Mouse (Mus musculus): ENCODE measurements around the gene Dnah7b. TPM values are rescaled to one million over a fixed set of nuclear protein-coding genes. Genes with fewer than 3 reads are reported as not detected.
"Not testable (repeated sequence)": the region's sequence is repeated elsewhere in the genome, so short reads cannot be mapped to it uniquely, and the experiment has no call there.

Dnah7b gene
- total and polyA plus RNA-seq, 3 experiments, result 0.42 to 0.73 (median 0.55) TPM

DNA sequence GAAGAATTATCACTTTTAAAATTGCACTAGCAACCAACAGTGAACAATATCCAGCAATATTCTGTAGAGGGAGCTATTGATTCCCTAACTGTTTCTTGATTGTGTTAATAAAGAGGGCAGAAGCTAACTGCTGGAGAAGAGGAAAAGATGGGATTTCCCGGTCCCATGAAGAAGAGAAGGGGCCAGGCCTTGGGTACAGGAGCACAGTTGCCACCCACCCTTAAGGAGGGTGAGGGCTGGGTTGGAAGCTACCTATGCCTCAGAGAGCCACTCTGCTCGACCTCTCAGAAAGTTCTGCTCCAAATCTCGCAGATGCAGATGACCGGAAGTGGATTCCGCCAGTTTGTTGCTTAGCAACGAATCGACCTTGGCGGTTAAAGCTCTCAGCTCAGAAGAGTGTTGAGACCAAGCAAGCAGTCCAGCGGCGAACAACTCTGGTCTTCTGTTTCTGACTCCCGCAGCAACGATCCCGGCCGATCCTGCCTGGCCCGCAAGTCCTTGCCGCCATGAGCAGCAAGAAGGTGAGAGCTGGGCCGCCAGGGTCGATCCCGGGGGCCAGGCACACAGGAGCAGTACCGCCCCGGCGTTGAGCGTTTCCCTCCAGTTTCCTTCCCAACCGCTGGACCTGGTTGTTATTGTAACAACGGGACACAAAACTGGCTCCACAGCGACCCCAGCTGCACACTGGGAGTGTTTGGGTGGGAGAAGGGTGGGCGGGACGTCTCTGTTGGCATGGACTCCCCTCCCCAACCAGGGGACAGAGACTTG is 553 bp downstream of the Dnah7b start:
- no peaks in the 10 kb centered on the region for H3K27me3 ChIP-seq (ENCODE audit: control insufficient read depth, insufficient read depth, low read length)
- WGBS, result under 1% methylated on average over 28 of the region's 28 CpGs
- no peaks in the 10 kb centered on the region for H3K79me2 ChIP-seq (replicated peaks; ENCODE audit: control insufficient read depth, insufficient read depth, low read length)
- peak; percentile 65 to 73 for DNase-seq
- H3K4me1 ChIP-seq (ENCODE audit: control insufficient read depth, insufficient read depth, low read length), result no peaks in the 10 kb centered on the region; the same call in 1 of the 2 replicates
- H3K36me3 ChIP-seq (ENCODE audit: control insufficient read depth, insufficient read depth, low read length), result no peaks in the 10 kb centered on the region
- TF ChIP-seq EP300 (IDR thresholded peaks at IDR 0.05; ENCODE audit: insufficient read depth, low read depth, low read length) (no peak), POLR2A (IDR thresholded peaks at IDR 0.05; ENCODE audit: insufficient read depth, low read depth, low read length) (0 out of 2 replicates have a peak, but pooled peaks have one; percentile 13), CTCF (IDR thresholded peaks at IDR 0.05) (peak; percentile 52)
- peak overlapping the region; percentile 40 for H3K27ac ChIP-seq
- H3K9ac ChIP-seq (ENCODE audit: low read depth, low read length), result peak overlapping the region; percentile 85; the same call in 1 of the 2 replicates
- intact Hi-C loops (cut with DNase I), result no loop called here
- peak overlapping the region; percentile 51 for H3K4me3 ChIP-seq

DNA sequence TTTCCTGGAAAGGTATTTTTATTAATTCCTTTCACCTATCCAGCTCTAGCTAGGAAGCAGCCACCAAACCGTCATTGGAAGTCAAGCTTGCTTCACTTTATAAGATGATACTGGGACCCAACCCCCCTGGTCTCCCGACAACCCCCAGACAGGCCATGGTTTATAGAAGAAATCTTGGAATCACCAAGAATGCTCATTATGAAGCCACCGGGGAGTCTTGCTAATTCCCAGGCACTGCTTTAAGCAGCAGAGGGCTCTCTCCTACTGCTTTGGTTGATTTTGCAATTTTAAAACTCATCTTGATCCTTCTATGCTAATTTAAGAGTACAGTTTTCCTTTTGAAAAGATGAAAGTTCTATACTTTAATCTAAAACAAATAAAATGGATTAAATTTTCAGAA is 2.7 kb downstream of the Dnah7b start:
- H3K27me3 ChIP-seq (ENCODE audit: control insufficient read depth, insufficient read depth, low read length); H3K4me1 ChIP-seq (ENCODE audit: control insufficient read depth, insufficient read depth, low read length); H3K79me2 ChIP-seq (replicated peaks; ENCODE audit: control insufficient read depth, insufficient read depth, low read length); H3K27ac ChIP-seq; H3K9ac ChIP-seq (ENCODE audit: low read depth, low read length); intact Hi-C loops (cut with DNase I); H3K36me3 ChIP-seq (ENCODE audit: control insufficient read depth, insufficient read depth, low read length); H3K4me3 ChIP-seq; DNase-seq: not testable (repeated sequence)
- WGBS, result 74% methylated on average over 3 of the region's 3 CpGs

DNA sequence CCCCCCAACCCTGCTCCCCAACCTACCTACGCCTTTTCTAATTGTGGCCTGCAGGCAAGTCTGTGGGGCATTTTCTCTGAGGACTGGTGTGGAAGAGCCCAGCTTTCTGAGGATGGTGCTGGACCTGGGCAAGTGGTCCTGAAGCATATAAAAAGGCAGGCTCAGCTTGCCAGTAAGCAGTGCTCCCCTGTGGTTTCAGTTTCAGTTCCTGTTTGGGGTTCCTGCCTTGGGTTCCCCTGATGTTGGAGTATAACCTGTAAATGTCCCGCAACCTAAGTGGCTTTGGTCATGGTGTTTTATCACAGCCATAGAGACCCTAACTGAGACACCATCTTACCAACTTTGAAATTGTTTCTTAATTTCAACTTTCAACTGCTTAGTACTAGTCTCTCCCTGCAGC is 11.8 kb downstream of the Dnah7b start:
- intact Hi-C loops (cut with DNase I), result no loop called here
- 89% methylated on average over 2 of the region's 2 CpGs for WGBS
- no peaks in the 10 kb centered on the region for H3K79me2 ChIP-seq (replicated peaks; ENCODE audit: control insufficient read depth, insufficient read depth, low read length)
- H3K27ac ChIP-seq, result no peak overlapping the region
- TF ChIP-seq CTCF (IDR thresholded peaks at IDR 0.05) (no peak), POLR2A (IDR thresholded peaks at IDR 0.05; ENCODE audit: insufficient read depth, low read depth, low read length) (no peak), EP300 (IDR thresholded peaks at IDR 0.05; ENCODE audit: insufficient read depth, low read depth, low read length) (no peak)
- H3K27me3 ChIP-seq (ENCODE audit: control insufficient read depth, insufficient read depth, low read length), result no peaks in the 10 kb centered on the region
- DNase-seq, result no peak
- no peaks in the 10 kb centered on the region for H3K4me1 ChIP-seq (ENCODE audit: control insufficient read depth, insufficient read depth, low read length)
- no peak overlapping the region for H3K4me3 ChIP-seq
- H3K36me3 ChIP-seq (ENCODE audit: control insufficient read depth, insufficient read depth, low read length), result no peaks in the 10 kb centered on the region
- no peak overlapping the region for H3K9ac ChIP-seq (ENCODE audit: low read depth, low read length)

DNA sequence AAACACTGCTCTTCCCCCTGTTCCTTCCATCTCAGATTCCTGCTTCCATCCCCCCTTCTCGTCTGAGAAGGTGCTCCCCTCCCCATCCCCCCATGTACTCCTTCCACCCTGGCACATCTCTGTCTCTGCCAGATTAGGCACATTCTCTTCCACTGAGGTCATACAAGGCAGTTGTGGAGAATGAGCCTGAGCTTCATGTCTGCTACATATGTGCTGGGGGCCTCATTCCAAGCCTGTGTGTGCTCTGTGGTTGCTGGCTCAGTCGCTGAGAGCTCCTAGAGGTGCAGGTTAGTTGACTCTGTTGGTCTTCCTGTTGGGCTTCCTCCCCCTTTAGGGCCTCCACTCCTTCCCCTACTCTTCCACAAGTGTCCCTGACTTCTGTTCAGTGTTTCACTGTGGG is 34.4 kb downstream of the Dnah7b start:
- Histone ChIP-seq H3K79me2 (replicated peaks; ENCODE audit: control insufficient read depth, insufficient read depth, low read length) (no peaks in the 10 kb centered on the region), H3K27me3 (ENCODE audit: control insufficient read depth, insufficient read depth, low read length) (no peaks in the 10 kb centered on the region), H3K9ac (ENCODE audit: low read depth, low read length) (no peak overlapping the region), H3K4me1 (ENCODE audit: control insufficient read depth, insufficient read depth, low read length) (no peaks in the 10 kb centered on the region), H3K4me3 (no peak overlapping the region), H3K27ac (no peak overlapping the region), H3K36me3 (ENCODE audit: control insufficient read depth, insufficient read depth, low read length) (no peaks in the 10 kb centered on the region)
- TF ChIP-seq POLR2A (IDR thresholded peaks at IDR 0.05; ENCODE audit: insufficient read depth, low read depth, low read length) (no peak), EP300 (IDR thresholded peaks at IDR 0.05; ENCODE audit: insufficient read depth, low read depth, low read length) (no peak), CTCF (IDR thresholded peaks at IDR 0.05) (no peak)
- no peak for DNase-seq
- WGBS, result 39% methylated on average over 2 of the region's 2 CpGs
- intact Hi-C loops (cut with DNase I), result no loop called here

DNA sequence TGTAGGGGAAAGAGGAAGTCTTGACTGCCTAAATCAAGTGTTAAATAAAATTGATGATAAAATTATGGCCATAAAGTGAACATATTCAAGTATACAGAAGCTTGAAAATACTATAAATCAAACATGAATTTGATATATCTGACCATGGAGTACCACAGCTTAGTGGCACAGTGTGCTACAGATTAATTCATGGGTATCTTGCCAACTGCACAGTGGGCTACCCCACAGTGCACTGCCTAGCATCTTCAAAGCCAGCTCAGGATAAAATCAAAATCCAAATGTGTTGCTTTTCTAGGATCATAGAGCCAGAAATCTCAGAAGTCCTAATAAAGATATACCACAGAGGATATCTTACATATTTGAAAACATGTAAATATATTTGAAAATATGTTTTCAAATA is 46.5 kb downstream of the Dnah7b start:
- H3K79me2 ChIP-seq (replicated peaks; ENCODE audit: control insufficient read depth, insufficient read depth, low read length); DNase-seq; H3K27me3 ChIP-seq (ENCODE audit: control insufficient read depth, insufficient read depth, low read length); H3K4me3 ChIP-seq; H3K9ac ChIP-seq (ENCODE audit: low read depth, low read length); H3K36me3 ChIP-seq (ENCODE audit: control insufficient read depth, insufficient read depth, low read length); H3K27ac ChIP-seq; intact Hi-C loops (cut with DNase I); H3K4me1 ChIP-seq (ENCODE audit: control insufficient read depth, insufficient read depth, low read length): not testable (repeated sequence)

DNA sequence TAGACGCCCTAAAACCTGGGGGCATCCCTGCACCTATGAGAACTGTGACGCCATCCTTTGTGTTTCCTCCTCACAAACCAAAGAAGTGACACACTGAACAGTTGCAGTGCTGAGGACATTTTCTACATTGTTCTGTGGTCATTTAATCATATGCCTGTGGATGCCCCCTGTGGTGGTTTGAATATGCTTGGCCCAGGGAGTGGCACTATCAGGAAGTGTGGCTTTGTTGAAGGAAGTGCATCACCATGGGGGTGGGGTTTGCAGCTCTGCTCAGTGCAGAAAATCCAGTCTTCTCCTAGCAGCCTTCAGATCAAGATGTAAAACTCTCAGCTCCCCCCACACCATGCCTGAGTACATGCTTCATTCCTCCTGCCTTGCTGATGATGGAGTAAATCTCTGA is 51.1 kb downstream of the Dnah7b start:
- DNase-seq; H3K36me3 ChIP-seq (ENCODE audit: control insufficient read depth, insufficient read depth, low read length); intact Hi-C loops (cut with DNase I); H3K27me3 ChIP-seq (ENCODE audit: control insufficient read depth, insufficient read depth, low read length); H3K4me1 ChIP-seq (ENCODE audit: control insufficient read depth, insufficient read depth, low read length); H3K27ac ChIP-seq; H3K4me3 ChIP-seq; H3K9ac ChIP-seq (ENCODE audit: low read depth, low read length); H3K79me2 ChIP-seq (replicated peaks; ENCODE audit: control insufficient read depth, insufficient read depth, low read length): not testable (repeated sequence)
- WGBS, result 80% methylated on average over 2 of the region's 2 CpGs

Measured in heart, adult 2 months (tissue).